Mouse (Mus musculus) G1E (cell line): ENCODE data around the gene Gm10577.

Source experiments
- CTCF ChIP-seq: IDR thresholded peaks from 2 replicates; pipeline ENCODE4 v1.5.1; 2012; ENCODE audit warnings: low read depth, low read length, inconsistent platforms, mixed read lengths
- GATA1 ChIP-seq: IDR thresholded peaks from 2 replicates; pipeline ENCODE4 v1.6.1; 2012; ENCODE audit warnings: borderline replicate concordance, low read length, inconsistent platforms, mixed read lengths
- GATA2 ChIP-seq: IDR thresholded peaks from 2 replicates; pipeline ENCODE4 v1.6.1; 2012; ENCODE audit warnings: low read depth, low read length, inconsistent platforms, borderline replicate concordance
- POLR2AphosphoS5 ChIP-seq: IDR thresholded peaks from 2 replicates; pipeline ENCODE4 v1.6.1; 2012; ENCODE audit warnings: low read depth, low read length, inconsistent platforms; ENCODE audit not compliant: insufficient replicate concordance

DNA sequence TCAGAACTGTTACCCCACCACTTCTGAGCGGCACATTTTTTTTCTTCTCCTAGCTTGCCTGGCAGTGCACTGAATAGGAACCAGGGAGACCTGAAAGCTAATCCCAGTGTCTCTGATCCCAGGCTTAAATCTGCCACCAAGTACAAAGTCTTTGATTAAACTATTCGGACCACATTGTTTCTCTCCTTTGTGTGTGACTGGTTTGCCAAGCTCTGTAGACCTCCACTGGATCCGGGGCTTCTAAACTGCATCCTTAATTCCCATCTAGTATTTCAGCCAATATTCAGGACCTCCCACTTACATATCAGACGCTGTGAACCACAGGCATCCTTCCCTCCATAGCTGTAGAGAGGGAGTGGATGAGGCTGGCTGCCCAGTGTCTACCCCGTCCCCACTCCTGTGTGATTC is 12.1 kb downstream of the Gm10577 start:
- TF ChIP-seq CTCF (no peak), GATA1 (no peak), GATA2 (no peak), POLR2AphosphoS5 (no peak)
